Mouse (Mus musculus) brain, embryonic 14.5 days (tissue): ENCODE measurements around the gene Tuba1c. TPM values are rescaled to one million over a fixed set of nuclear protein-coding genes. Genes with fewer than 3 reads are reported as not detected.
A peak's percentile ranks its signal among the peaks of the same experiment; 100 is the strongest.

Experiments
- DNase-seq: peaks from one replicate; pipeline ENCODE4 v3.0.0-alpha.2; 2011; ENCODE audit warnings: low read depth
- CTCF ChIP-seq: fragments of 200-500 bp; IDR thresholded peaks from 2 replicates; pipeline ENCODE4 v1.5.1; 2012; ENCODE audit warnings: inconsistent platforms, mild to moderate bottlenecking, moderate library complexity, borderline replicate concordance; ENCODE audit not compliant: insufficient read depth, insufficient read length; ENCODE audit errors: extremely low read depth
- POLR2A ChIP-seq: fragments of 200-500 bp; IDR thresholded peaks from 2 replicates; pipeline ENCODE4 v1.6.1; 2012; ENCODE audit warnings: mild to moderate bottlenecking, inconsistent platforms, borderline replicate concordance; ENCODE audit not compliant: poor library complexity, insufficient read depth, insufficient read length, severe bottlenecking; ENCODE audit errors: extremely low read depth
- polyA plus RNA-seq: library from polyadenylated mRNA; depleted of rRNA; stranded (reverse); fragments of >200 nt; gene quantifications from 2 replicates; pipeline ENCODE4 v1.2.3, GENCODE M21; 2012

Gene Tuba1c
- polyA plus RNA-seq, 1 experiment, result 62.6 TPM

- TF ChIP-seq POLR2A (no peak), CTCF (no peak)
Measured at GRCm38 (mm10) chr15:98998775-98999157, 30.9 kb upstream of the Tuba1c start.

GRCm38 (mm10) chr15:99000535-99001283 is 29.0 kb upstream of the Tuba1c start:
- TF ChIP-seq POLR2A, result no peak
- peak; percentile 48; the same call in 1 of the 2 replicates for TF ChIP-seq CTCF
- peak; percentile 78 for DNase-seq

More at GRCm38 (mm10) chr15:98998775-98999157, 30.9 kb upstream of the Tuba1c start:
- no peak for DNase-seq

- no peak for DNase-seq
- TF ChIP-seq CTCF, result no peak
- no peak for TF ChIP-seq POLR2A
Measured at GRCm38 (mm10) chr15:99001451-99001931, 28.2 kb upstream of the Tuba1c start.

GRCm38 (mm10) chr15:99003600-99003999 is 26.1 kb upstream of the Tuba1c start:
- no peak for DNase-seq

GRCm38 (mm10) chr15:99008801-99009241 is 20.9 kb upstream of the Tuba1c start:
- DNase-seq, result no peak

More at GRCm38 (mm10) chr15:99003600-99003999, 26.1 kb upstream of the Tuba1c start:
- TF ChIP-seq CTCF (0 out of 2 replicates have a peak, but pooled peaks have one; percentile 2), POLR2A (no peak)

GRCm38 (mm10) chr15:99010896-99011295 is 18.8 kb upstream of the Tuba1c start:
- TF ChIP-seq CTCF (no peak), POLR2A (no peak)
- DNase-seq, result no peak

More at GRCm38 (mm10) chr15:99008801-99009241, 20.9 kb upstream of the Tuba1c start:
- TF ChIP-seq CTCF (no peak), POLR2A (no peak)

GRCm38 (mm10) chr15:99011946-99012345 is 17.7 kb upstream of the Tuba1c start:
- no peak for DNase-seq
- TF ChIP-seq CTCF, result no peak
- no peak for TF ChIP-seq POLR2A

GRCm38 (mm10) chr15:99014496-99015030 is 15.1 kb upstream of the Tuba1c start:
- DNase-seq, result no peak
- TF ChIP-seq CTCF, result no peak
- TF ChIP-seq POLR2A, result no peak

GRCm38 (mm10) chr15:99017355-99017761 is 12.3 kb upstream of the Tuba1c start:
- TF ChIP-seq POLR2A (no peak), CTCF (no peak)
- no peak for DNase-seq

GRCm38 (mm10) chr15:99017986-99018385 is 11.7 kb upstream of the Tuba1c start:
- TF ChIP-seq POLR2A (no peak), CTCF (no peak)
- peak; percentile 57 for DNase-seq

- TF ChIP-seq CTCF (no peak), POLR2A (no peak)
- DNase-seq, result no peak
Measured at GRCm38 (mm10) chr15:99018630-99019029, 11.1 kb upstream of the Tuba1c start.
